Mouse (Mus musculus) splenic B cell, adult 2 months (primary cell): ENCODE data around the gene Slc38a9.
"Not testable (repeated sequence)": the region's sequence is repeated elsewhere in the genome, so short reads cannot be mapped to it uniquely, and the experiment has no call there.

Experiments
- DNase-seq: peaks from one replicate; pipeline ENCODE4 v3.0.0-alpha.2; 2011; ENCODE audit warnings: low read depth, low spot score
- H3K27me3 ChIP-seq: 2 replicates; pipeline ENCODE4 v1.6.1; 2012; ENCODE audit warnings: mild to moderate bottlenecking, low read length, moderate library complexity, mixed read lengths; ENCODE audit not compliant: control insufficient read depth, poor library complexity, insufficient read depth, severe bottlenecking
- H3K36me3 ChIP-seq: 2 replicates; pipeline ENCODE4 v1.6.1; 2012; ENCODE audit warnings: mild to moderate bottlenecking, low read length, moderate library complexity, mixed read lengths; ENCODE audit not compliant: control insufficient read depth, poor library complexity, insufficient read depth, severe bottlenecking

Slc38a9 gene

GRCm38 (mm10) chr13:112721946-112722729, 61.6 kb downstream of the Slc38a9 start:
- Histone ChIP-seq H3K36me3 (0 out of 2 replicates have a peak, but pooled peaks cover 1% of the 10 kb centered on the region), H3K27me3 (no peaks in the 10 kb centered on the region)
- no peak for DNase-seq

GRCm38 (mm10) chr13:112724260-112724659, 63.7 kb downstream of the Slc38a9 start:
- H3K36me3 ChIP-seq, H3K27me3 ChIP-seq, DNase-seq: not testable (repeated sequence)

- Histone ChIP-seq H3K36me3 (peaks cover 4% of the 10 kb centered on the region; the same call in 1 of the 2 replicates), H3K27me3 (no peaks in the 10 kb centered on the region)
- DNase-seq = no peak
These were observed 65.5 kb downstream of the Slc38a9 start for GRCm38 (mm10) chr13:112726002-112726401.

GRCm38 (mm10) chr13:112733311-112733710, 72.8 kb downstream of the Slc38a9 start:
- no peaks in the 10 kb centered on the region for H3K27me3 ChIP-seq
- H3K36me3 ChIP-seq = peaks cover 13% of the 10 kb centered on the region; the same call in 1 of the 2 replicates
- DNase-seq = no peak

- DNase-seq = peak; percentile 21
- no peaks in the 10 kb centered on the region for H3K27me3 ChIP-seq
- peaks cover 13% of the 10 kb centered on the region; the same call in 1 of the 2 replicates for H3K36me3 ChIP-seq
These were observed 74.6 kb downstream of the Slc38a9 start for GRCm38 (mm10) chr13:112734906-112735713.

- H3K36me3 ChIP-seq = peaks cover 13% of the 10 kb centered on the region; the same call in 1 of the 2 replicates
- H3K27me3 ChIP-seq = no peaks in the 10 kb centered on the region
- no peak for DNase-seq
These were observed 75.9 kb downstream of the Slc38a9 start for GRCm38 (mm10) chr13:112736407-112736806.

- no peaks in the 10 kb centered on the region for H3K27me3 ChIP-seq
- H3K36me3 ChIP-seq = peaks cover 7% of the 10 kb centered on the region; the same call in 1 of the 2 replicates
- no peak for DNase-seq
These were observed 76.6 kb downstream of the Slc38a9 start for GRCm38 (mm10) chr13:112737110-112737509.

GRCm38 (mm10) chr13:112738005-112738404, 77.5 kb downstream of the Slc38a9 start:
- Histone ChIP-seq H3K27me3 (no peaks in the 10 kb centered on the region; the same call in 1 of the 2 replicates), H3K36me3 (peaks cover 4% of the 10 kb centered on the region; the same call in 1 of the 2 replicates)
- no peak for DNase-seq

- Histone ChIP-seq H3K27me3 (no peaks in the 10 kb centered on the region; the same call in 1 of the 2 replicates), H3K36me3 (peaks cover 2% of the 10 kb centered on the region; the same call in 1 of the 2 replicates)
- no peak for DNase-seq
These were observed 79.5 kb downstream of the Slc38a9 start for GRCm38 (mm10) chr13:112740073-112740472.

- Histone ChIP-seq H3K27me3 (no peaks in the 10 kb centered on the region; the same call in 1 of the 2 replicates), H3K36me3 (no peaks in the 10 kb centered on the region)
- no peak for DNase-seq
These were observed 81.7 kb downstream of the Slc38a9 start for GRCm38 (mm10) chr13:112742076-112742830.

- Histone ChIP-seq H3K36me3 (no peaks in the 10 kb centered on the region), H3K27me3 (no peaks in the 10 kb centered on the region; the same call in 1 of the 2 replicates)
- DNase-seq = no peak
These were observed 83.1 kb downstream of the Slc38a9 start for GRCm38 (mm10) chr13:112743647-112744046.

GRCm38 (mm10) chr13:112744061-112744849, 83.7 kb downstream of the Slc38a9 start:
- no peak for DNase-seq
- no peaks in the 10 kb centered on the region; the same call in 1 of the 2 replicates for H3K27me3 ChIP-seq

GRCm38 (mm10) chr13:112745936-112746694, 85.6 kb downstream of the Slc38a9 start:
- no peak for DNase-seq
- no peaks in the 10 kb centered on the region; the same call in 1 of the 2 replicates for H3K27me3 ChIP-seq
- H3K36me3 ChIP-seq = no peaks in the 10 kb centered on the region

More at GRCm38 (mm10) chr13:112744061-112744849, 83.7 kb downstream of the Slc38a9 start:
- H3K36me3 ChIP-seq = no peaks in the 10 kb centered on the region
